In the genomic region with DNA sequence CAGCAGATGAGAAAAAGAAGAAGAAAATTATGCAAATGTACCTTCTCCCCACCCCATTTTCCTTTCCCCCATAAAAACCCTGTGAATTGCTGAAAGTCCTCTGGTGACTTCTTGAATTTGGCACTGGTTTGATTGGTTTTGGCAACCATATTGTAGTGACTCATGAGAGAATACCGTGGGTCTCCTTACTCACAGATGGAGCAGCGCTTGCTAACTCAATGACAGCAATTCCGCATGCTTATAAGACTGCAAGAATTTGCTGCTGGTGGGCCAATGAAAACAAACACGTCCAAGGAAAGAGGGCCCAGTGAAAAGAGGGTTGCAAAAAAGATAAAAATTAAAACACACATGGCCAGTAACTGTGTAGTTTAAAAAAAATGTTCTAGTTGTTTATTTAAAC, we compare ENCODE assay signal across 8 mouse cellular contexts.
DNase-seq lines count a peak whose midpoint lies in the region; ATAC-seq and TF ChIP-seq lines count a peak whose summit lies in the region.
"Had no signal": no experiment of that assay in that cellular context is flagged by ENCODE, and none has a peak within 500 bp of the region (broad histone marks: within the 10 kb centered on the region; RNA-seq: fewer than 3 reads in every experiment).

No protein-coding gene starts in this region.

- intact Hi-C loops in heart, postnatal 14 days (cut with DNase I), result no loop called here

- no peak overlapping the region for H3K4me3 ChIP-seq in liver, adult 2 months (ENCODE audit: insufficient read depth, low read depth, low read length)
- H3K4me3 ChIP-seq in liver, postnatal 0 days (ENCODE audit: low read depth, low read length), result no peak overlapping the region
- no peak overlapping the region for H3K4me3 ChIP-seq in lung, postnatal 0 days (ENCODE audit: low read depth, low read length)
- H3K4me3 ChIP-seq in intestine, embryonic 16.5 days (ENCODE audit: low read length), result no peak overlapping the region
- H3K4me3 ChIP-seq in liver, embryonic 11.5 days (ENCODE audit: low read depth, low read length), result no peak overlapping the region
- H3K4me3 ChIP-seq: embryonic facial prominence, embryonic 15.5 days had no signal

- WGBS in liver, adult 2 months, result 75% methylated on average over 4 of the region's 4 CpGs
- WGBS in liver, postnatal 0 days (ENCODE audit: insufficient replicate concordance), result 75% methylated on average over 4 of the region's 4 CpGs
- 45% methylated on average over 4 of the region's 4 CpGs for WGBS in lung, postnatal 0 days
- 68% methylated on average over 4 of the region's 4 CpGs for WGBS in intestine, embryonic 16.5 days
- 73% methylated on average over 4 of the region's 4 CpGs for WGBS in liver, embryonic 11.5 days

- ATAC-seq in liver, postnatal 0 days, result no peak
- peak; percentile 41; the same call in 1 of the 2 replicates for ATAC-seq in lung, postnatal 0 days
- no peak for ATAC-seq in intestine, embryonic 16.5 days
- ATAC-seq in liver, embryonic 11.5 days (replicated peaks; ENCODE audit: low FRiP score), result no peak

- H3K9me3 ChIP-seq in liver, postnatal 0 days (ENCODE audit: low read length), result no peaks in the 10 kb centered on the region
- H3K9me3 ChIP-seq in lung, postnatal 0 days (ENCODE audit: low read length), result no peaks in the 10 kb centered on the region; the same call in 1 of the 2 replicates
- no peaks in the 10 kb centered on the region for H3K9me3 ChIP-seq in intestine, embryonic 16.5 days (ENCODE audit: control insufficient read depth, low read length)
- H3K9me3 ChIP-seq in liver, embryonic 11.5 days (ENCODE audit: control insufficient read depth, low read length), result no peaks in the 10 kb centered on the region
- H3K9me3 ChIP-seq: embryonic facial prominence, embryonic 15.5 days had no signal

- TF ChIP-seq EP300 in liver, postnatal 0 days (IDR thresholded peaks at IDR 0.05; ENCODE audit: low read depth), result no peak
- TF ChIP-seq EP300 in lung, postnatal 0 days (IDR thresholded peaks at IDR 0.05), result no peak

- no peak for TF ChIP-seq CTCF in liver, adult 2 months (IDR thresholded peaks at IDR 0.05; ENCODE audit: low read depth, low read length)
- TF ChIP-seq CTCF in liver, postnatal 0 days (IDR thresholded peaks at IDR 0.05; ENCODE audit: low read depth), result no peak
- no peak for TF ChIP-seq CTCF in lung, postnatal 0 days (IDR thresholded peaks at IDR 0.05)

- no peak overlapping the region for H3K9ac ChIP-seq in liver, adult 2 months (ENCODE audit: low read depth, low read length)
- no peak overlapping the region for H3K9ac ChIP-seq in liver, postnatal 0 days (replicated peaks)
- no peak overlapping the region for H3K9ac ChIP-seq in lung, postnatal 0 days (replicated peaks; ENCODE audit: low read depth)
- H3K9ac ChIP-seq in intestine, embryonic 16.5 days (ENCODE audit: low read depth, low read length), result no peak overlapping the region
- H3K9ac ChIP-seq in liver, embryonic 11.5 days (ENCODE audit: low read depth, low read length), result no peak overlapping the region
- H3K9ac ChIP-seq: embryonic facial prominence, embryonic 15.5 days had no signal

- H3K4me2 ChIP-seq in liver, postnatal 0 days (ENCODE audit: low read depth, low read length), result no peak overlapping the region
- no peak overlapping the region for H3K4me2 ChIP-seq in lung, postnatal 0 days (replicated peaks; ENCODE audit: low read depth, low read length)
- no peak overlapping the region for H3K4me2 ChIP-seq in intestine, embryonic 16.5 days (ENCODE audit: low read depth, low read length)
- no peak overlapping the region for H3K4me2 ChIP-seq in liver, embryonic 11.5 days
- H3K4me2 ChIP-seq: embryonic facial prominence, embryonic 15.5 days had no signal

- no peaks in the 10 kb centered on the region for H3K4me1 ChIP-seq in liver, adult 2 months (ENCODE audit: control insufficient read depth, insufficient read depth, low read length)
- no peaks in the 10 kb centered on the region for H3K4me1 ChIP-seq in liver, postnatal 0 days (ENCODE audit: insufficient read depth)
- H3K4me1 ChIP-seq in lung, postnatal 0 days (ENCODE audit: insufficient read depth, low read depth, low read length), result no peaks in the 10 kb centered on the region
- no peaks in the 10 kb centered on the region for H3K4me1 ChIP-seq in intestine, embryonic 16.5 days (ENCODE audit: control insufficient read depth, insufficient read depth, low read length)
- no peaks in the 10 kb centered on the region for H3K4me1 ChIP-seq in liver, embryonic 11.5 days (replicated peaks; ENCODE audit: control insufficient read depth, insufficient read depth, low read length)
- H3K4me1 ChIP-seq: embryonic facial prominence, embryonic 15.5 days had no signal

- H3K27ac ChIP-seq in liver, adult 2 months (replicated peaks; ENCODE audit: insufficient read depth, low read depth, low read length), result no peak overlapping the region
- no peak overlapping the region for H3K27ac ChIP-seq in liver, postnatal 0 days (ENCODE audit: low read depth)
- no peak overlapping the region for H3K27ac ChIP-seq in lung, postnatal 0 days (ENCODE audit: low read length)
- no peak overlapping the region for H3K27ac ChIP-seq in intestine, embryonic 16.5 days (ENCODE audit: low read length)
- no peak overlapping the region for H3K27ac ChIP-seq in liver, embryonic 11.5 days (ENCODE audit: low read depth, low read length)
- H3K27ac ChIP-seq: embryonic facial prominence, embryonic 15.5 days had no signal

- H3K79me2 ChIP-seq in liver, adult 2 months (ENCODE audit: control insufficient read depth, insufficient read depth, low read length), result no peaks in the 10 kb centered on the region

- H3K27me3 ChIP-seq in liver, adult 2 months (ENCODE audit: control insufficient read depth, insufficient read depth, low read length), result no peaks in the 10 kb centered on the region
- H3K27me3 ChIP-seq in liver, postnatal 0 days (ENCODE audit: insufficient read depth, low read length), result no peaks in the 10 kb centered on the region
- no peaks in the 10 kb centered on the region for H3K27me3 ChIP-seq in lung, postnatal 0 days (replicated peaks; ENCODE audit: insufficient read depth, low read length)
- no peaks in the 10 kb centered on the region for H3K27me3 ChIP-seq in intestine, embryonic 16.5 days (replicated peaks; ENCODE audit: control insufficient read depth, insufficient read depth, low read length)
- H3K27me3 ChIP-seq in liver, embryonic 11.5 days (replicated peaks; ENCODE audit: control insufficient read depth, insufficient read depth, low read length), result no peaks in the 10 kb centered on the region
- H3K27me3 ChIP-seq: embryonic facial prominence, embryonic 15.5 days had no signal

- TF ChIP-seq POLR2A in liver, adult 2 months (IDR thresholded peaks at IDR 0.05; ENCODE audit: extremely low read depth, insufficient read depth, low read length), result no peak

- no peaks in the 10 kb centered on the region for H3K36me3 ChIP-seq in liver, adult 2 months (ENCODE audit: control insufficient read depth, insufficient read depth, low read length)
- H3K36me3 ChIP-seq in liver, postnatal 0 days (replicated peaks; ENCODE audit: insufficient read depth, low read length), result no peaks in the 10 kb centered on the region
- H3K36me3 ChIP-seq in lung, postnatal 0 days (ENCODE audit: insufficient read depth, low read length), result no peaks in the 10 kb centered on the region
- no peaks in the 10 kb centered on the region for H3K36me3 ChIP-seq in intestine, embryonic 16.5 days (ENCODE audit: control insufficient read depth, insufficient read depth, low read length)
- no peaks in the 10 kb centered on the region for H3K36me3 ChIP-seq in liver, embryonic 11.5 days (ENCODE audit: control insufficient read depth, insufficient read depth, low read length)
- H3K36me3 ChIP-seq: embryonic facial prominence, embryonic 15.5 days had no signal

- DNase-seq in liver, adult 2 months (ENCODE audit: extremely low read depth, low read depth, low spot score), result peak; percentile 9
- no peak for DNase-seq in liver, postnatal 0 days
- peak; percentile 8 to 51 for DNase-seq in adrenal gland, postnatal 36 days
- peak; percentile 18 to 53 for DNase-seq in heart, postnatal 14 days
- DNase-seq in lung, postnatal 0 days (ENCODE audit: low spot score), result peak; percentile 12
- DNase-seq in liver, embryonic 11.5 days (ENCODE audit: low spot score), result no peak

Comparison
In these comparisons a context has a peak if more than half of its experiments do, and no peak if none do; other contexts are left out.
1. DNase-seq: peak in liver, adult 2 months (single experiment), adrenal gland, postnatal 36 days (2 of 2), heart, postnatal 14 days (2 of 2) and lung, postnatal 0 days (single experiment); none in liver, postnatal 0 days (single experiment) and liver, embryonic 11.5 days (single experiment).